Mouse (Mus musculus): ENCODE measurements around the gene Dock6.

DNA sequence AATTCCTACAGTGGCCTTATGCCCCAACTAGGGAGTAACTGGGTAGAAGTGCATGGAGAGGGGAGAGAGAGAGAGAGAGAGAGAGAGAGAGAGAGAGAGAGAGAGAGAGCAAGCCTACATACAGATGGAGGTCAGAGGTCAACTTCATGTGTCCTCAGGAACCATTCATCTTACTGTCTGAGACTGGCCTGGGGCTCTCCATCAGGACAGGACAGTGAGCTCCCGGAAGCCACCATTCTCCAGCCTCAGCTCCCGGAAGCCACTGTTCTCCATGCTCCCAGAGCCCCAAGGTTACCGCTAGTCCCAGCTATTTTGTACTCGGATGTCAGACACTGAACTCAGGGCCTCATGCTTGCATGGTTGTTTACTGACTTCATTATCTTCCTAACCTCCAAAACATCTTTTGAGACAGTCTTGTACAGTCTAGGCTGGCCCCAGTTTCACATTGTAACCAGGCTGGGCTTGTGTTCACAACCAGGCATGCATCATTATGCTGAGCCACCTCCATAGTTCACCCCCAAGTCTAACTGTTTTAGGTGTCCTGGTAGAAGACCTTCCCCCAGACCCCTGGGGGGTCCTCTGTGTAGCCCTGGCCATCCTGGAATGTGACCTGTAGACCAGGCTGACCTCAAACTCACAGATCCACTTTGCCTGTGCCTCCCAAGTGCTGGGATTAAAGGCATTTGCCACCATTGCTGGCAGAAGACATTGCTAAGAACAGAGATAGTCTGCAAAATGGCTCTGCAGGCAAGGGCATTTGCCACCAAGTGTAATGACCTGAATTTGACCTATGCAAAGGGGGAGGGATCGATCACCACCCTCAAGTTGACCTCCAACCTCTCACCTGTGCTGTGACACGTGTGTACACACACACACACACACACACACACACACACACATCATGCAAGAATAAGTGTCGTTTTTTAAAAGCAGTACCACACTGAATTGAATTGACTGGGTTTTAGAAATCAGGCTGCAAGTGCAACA, 2.5 kb downstream of the Dock6 start:
- TF ChIP-seq CTCF (IDR thresholded peaks at IDR 0.05; ENCODE audit: borderline replicate concordance, extremely low read depth, insufficient read depth, insufficient read length) (no peak), POLR2A (IDR thresholded peaks at IDR 0.05; ENCODE audit: borderline replicate concordance, extremely low read depth, insufficient read depth, insufficient read length, poor library complexity, severe bottlenecking) (no peak)

Measured in brain, embryonic 14.5 days (tissue).